Mouse (Mus musculus): Measurements from ENCODE around the gene Ccdc158. TPM values are rescaled to one million over a fixed set of nuclear protein-coding genes. Genes with fewer than 3 reads are reported as not detected.

Ccdc158 gene
- polyA plus RNA-seq, 1 experiment from 2014 or later = 0.72 TPM

DNA sequence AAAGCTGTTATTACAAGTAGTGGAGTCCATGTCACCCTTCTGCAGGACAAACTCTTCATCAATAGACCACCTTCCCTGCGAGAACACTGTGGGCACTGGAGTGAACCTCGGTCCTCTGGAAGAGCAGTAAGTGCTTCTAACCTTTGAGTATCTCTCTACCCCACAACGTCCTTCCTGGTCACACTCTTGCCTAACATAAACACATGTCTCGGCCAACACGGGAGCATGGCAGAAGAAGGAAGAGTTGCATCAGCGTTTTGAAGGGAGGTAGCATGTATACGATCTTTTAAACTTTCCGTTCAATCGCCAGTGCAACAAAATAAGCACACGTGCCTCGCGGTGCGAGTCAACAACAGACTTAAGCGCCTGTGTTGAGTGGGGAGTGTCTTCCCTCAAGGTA lies 95.5 kb downstream of the Ccdc158 start:
- H3K4me1 ChIP-seq (ENCODE audit: control insufficient read depth, insufficient read depth, low read length) = no peaks in the 10 kb centered on the region
- 91% methylated on average over 14 of the region's 14 CpGs for WGBS
- ATAC-seq (replicated peaks; ENCODE audit: insufficient number of reproducible peaks, low FRiP score, low TSS enrichment, low read depth) (no peak), DNase-seq (ENCODE audit: low spot score) (no peak)
- no peaks in the 10 kb centered on the region for H3K36me3 ChIP-seq (replicated peaks; ENCODE audit: control insufficient read depth, insufficient read depth, low read depth, low read length)
- H3K27me3 ChIP-seq (ENCODE audit: control insufficient read depth, insufficient read depth, low read length) = no peaks in the 10 kb centered on the region
- H3K9ac ChIP-seq (replicated peaks; ENCODE audit: low read length) = no peak overlapping the region
- H3K27ac ChIP-seq (replicated peaks; ENCODE audit: low read depth, low read length) = no peak overlapping the region
- H3K4me3 ChIP-seq (ENCODE audit: low read depth, low read length) = no peak overlapping the region
- H3K4me2 ChIP-seq (ENCODE audit: low read depth, low read length) = no peak overlapping the region
- H3K9me3 ChIP-seq (replicated peaks; ENCODE audit: control insufficient read depth, low read length) = no peaks in the 10 kb centered on the region

DNA sequence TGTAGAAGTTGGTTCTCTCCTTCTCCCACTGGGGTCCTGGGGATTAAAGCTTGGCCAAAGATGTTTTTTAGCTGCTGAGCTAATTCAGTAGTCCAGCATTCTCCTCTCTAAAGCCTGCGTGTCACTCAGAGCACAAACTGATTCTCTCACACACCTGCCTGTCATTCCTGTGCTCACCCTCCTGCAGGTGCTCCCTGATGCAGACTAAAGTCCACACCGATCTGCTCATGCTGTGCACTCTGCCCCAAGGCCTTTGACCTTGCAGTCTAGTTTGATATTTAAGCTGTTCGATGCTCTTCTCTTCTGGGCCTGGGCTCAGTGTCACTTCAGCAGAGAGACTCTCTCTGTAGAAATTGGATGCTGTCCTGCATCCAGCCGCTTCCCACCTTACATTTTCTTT lies 103.8 kb downstream of the Ccdc158 start:
- no peak for DNase-seq (ENCODE audit: low spot score)
- Histone ChIP-seq H3K27me3 (ENCODE audit: control insufficient read depth, insufficient read depth, low read length) (no peaks in the 10 kb centered on the region), H3K4me1 (ENCODE audit: control insufficient read depth, insufficient read depth, low read length) (no peaks in the 10 kb centered on the region), H3K4me3 (ENCODE audit: low read depth, low read length) (no peak overlapping the region), H3K9ac (replicated peaks; ENCODE audit: low read length) (no peak overlapping the region), H3K36me3 (replicated peaks; ENCODE audit: control insufficient read depth, insufficient read depth, low read depth, low read length) (no peaks in the 10 kb centered on the region), H3K4me2 (ENCODE audit: low read depth, low read length) (no peak overlapping the region), H3K9me3 (replicated peaks; ENCODE audit: control insufficient read depth, low read length) (no peaks in the 10 kb centered on the region), H3K27ac (replicated peaks; ENCODE audit: low read depth, low read length) (no peak overlapping the region)
- ATAC-seq (replicated peaks; ENCODE audit: insufficient number of reproducible peaks, low FRiP score, low TSS enrichment, low read depth) = no peak
- WGBS = 78% methylated on average over 4 of the region's 4 CpGs

DNA sequence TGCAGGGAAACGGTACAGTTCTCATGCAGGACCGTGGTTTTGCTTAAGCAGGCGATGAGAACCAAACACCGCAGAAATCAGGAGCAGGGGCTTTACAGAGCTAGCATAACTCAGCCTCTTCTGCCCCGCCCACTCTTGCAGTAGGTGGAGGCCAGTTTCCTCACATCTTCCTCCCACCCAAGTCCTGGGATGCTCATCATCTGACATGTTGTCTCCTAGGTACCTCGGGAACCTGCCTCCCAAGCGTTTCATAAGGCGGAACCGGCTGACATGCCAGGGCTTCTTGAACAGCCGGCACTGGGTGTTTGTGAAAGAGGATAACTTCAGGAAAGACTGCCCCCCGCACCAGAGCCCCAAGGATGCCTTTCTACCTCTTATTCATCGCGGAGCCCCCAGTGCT lies 113.1 kb downstream of the Ccdc158 start:
- Histone ChIP-seq H3K36me3 (replicated peaks; ENCODE audit: control insufficient read depth, insufficient read depth, low read depth, low read length) (no peaks in the 10 kb centered on the region), H3K4me1 (ENCODE audit: control insufficient read depth, insufficient read depth, low read length) (no peaks in the 10 kb centered on the region), H3K4me2 (ENCODE audit: low read depth, low read length) (no peak overlapping the region), H3K27me3 (ENCODE audit: control insufficient read depth, insufficient read depth, low read length) (no peaks in the 10 kb centered on the region), H3K27ac (replicated peaks; ENCODE audit: low read depth, low read length) (no peak overlapping the region), H3K4me3 (ENCODE audit: low read depth, low read length) (no peak overlapping the region), H3K9ac (replicated peaks; ENCODE audit: low read length) (no peak overlapping the region), H3K9me3 (replicated peaks; ENCODE audit: control insufficient read depth, low read length) (no peaks in the 10 kb centered on the region)
- WGBS = 79% methylated on average over 13 of the region's 13 CpGs
- DNase-seq (ENCODE audit: low spot score) = no peak
- no peak for ATAC-seq (replicated peaks; ENCODE audit: insufficient number of reproducible peaks, low FRiP score, low TSS enrichment, low read depth)

DNA sequence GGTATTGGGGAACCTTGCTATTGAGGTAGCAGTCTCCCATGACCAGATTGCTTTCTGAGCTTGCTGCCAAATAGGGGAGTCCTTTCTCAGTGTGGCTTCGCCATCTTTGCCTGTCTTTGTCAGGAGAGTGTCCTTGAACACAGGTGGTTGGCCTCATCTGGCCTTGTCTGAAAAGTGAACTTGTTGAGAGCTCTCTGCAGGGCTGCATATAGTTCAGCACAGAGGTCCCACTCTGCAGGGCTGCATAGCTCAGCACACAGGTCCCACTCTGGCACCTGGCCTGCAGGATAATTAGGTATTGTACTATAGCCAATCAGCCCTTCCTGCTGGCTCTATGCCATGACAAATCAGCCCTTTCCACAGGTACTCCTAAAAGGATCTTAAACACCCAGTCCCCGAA lies 114.9 kb downstream of the Ccdc158 start:
- Histone ChIP-seq H3K9me3 (replicated peaks; ENCODE audit: control insufficient read depth, low read length) (no peaks in the 10 kb centered on the region), H3K27ac (replicated peaks; ENCODE audit: low read depth, low read length) (no peak overlapping the region), H3K36me3 (replicated peaks; ENCODE audit: control insufficient read depth, insufficient read depth, low read depth, low read length) (no peaks in the 10 kb centered on the region), H3K4me2 (ENCODE audit: low read depth, low read length) (no peak overlapping the region), H3K9ac (replicated peaks; ENCODE audit: low read length) (no peak overlapping the region), H3K27me3 (ENCODE audit: control insufficient read depth, insufficient read depth, low read length) (no peaks in the 10 kb centered on the region), H3K4me3 (ENCODE audit: low read depth, low read length) (no peak overlapping the region), H3K4me1 (ENCODE audit: control insufficient read depth, insufficient read depth, low read length) (no peaks in the 10 kb centered on the region)
- ATAC-seq (replicated peaks; ENCODE audit: insufficient number of reproducible peaks, low FRiP score, low TSS enrichment, low read depth) (no peak), DNase-seq (ENCODE audit: low spot score) (no peak)
- WGBS = 84% methylated on average over 2 of the region's 2 CpGs

Other genes with a start within 250 kb of the Ccdc158 start
- 69.5 and 75.7 TPM in 2 replicates for gene Nup54, start 240.1 kb downstream of the Ccdc158 start, polyA plus RNA-seq (2014; fragmentation: Nextera tagmentation; extraction: Ambion mirVana)
- gene Scarb2, start 168.4 kb downstream of the Ccdc158 start, polyA plus RNA-seq (2014; fragmentation: Nextera tagmentation; extraction: Ambion mirVana) = 8.7 and 9.7 TPM in 2 replicates
- not detected in 2 replicates for gene Fam47e, start 120.2 kb downstream of the Ccdc158 start, polyA plus RNA-seq (2014; fragmentation: Nextera tagmentation; extraction: Ambion mirVana)
- gene Stbd1, start 72.2 kb downstream of the Ccdc158 start, polyA plus RNA-seq (2014; fragmentation: Nextera tagmentation; extraction: Ambion mirVana) = 8.9 and 10.0 TPM in 2 replicates
- 2.2 and 4.5 TPM in 2 replicates for gene Shroom3, start 8.2 kb upstream of the Ccdc158 start, polyA plus RNA-seq (2014; fragmentation: Nextera tagmentation; extraction: Ambion mirVana)

All from embryonic facial prominence, embryonic 11.5 days (tissue).